Mouse (Mus musculus) monocyte, adult 5-6 weeks (primary cell): ENCODE data around the gene Cux2. TPM values are rescaled to one million over a fixed set of nuclear protein-coding genes. Genes with fewer than 3 reads are reported as not detected.

ENCODE experiments used
- ATAC-seq: fragments of 153-309, 156-312 bp; replicated peaks from 2 replicates; pipeline ENCODE4 v1.8.0; 2017; ENCODE audit warnings: mild to moderate bottlenecking; ENCODE audit not compliant: low TSS enrichment, insufficient number of reproducible peaks, severe bottlenecking, poor library complexity, low FRiP score
- total RNA-seq: library from RNA; stranded (forward); fragments of 200-1000, 200-491, 200-594 nt; gene quantifications from 3 replicates; pipeline ENCODE4 v1.2.3, GENCODE M21; 2017

The Cux2 gene
- total RNA-seq, 1 experiment from 2014 or later, result not detected

- ATAC-seq, result peak; percentile 36
Measured at GRCm38 (mm10) chr5:121835949-121836691, 213.8 kb downstream of the Cux2 start.

GRCm38 (mm10) chr5:121834991-121835747, 214.7 kb downstream of the Cux2 start:
- ATAC-seq, result no peak

- ATAC-seq, result no peak
Measured at GRCm38 (mm10) chr5:121834241-121834606, 215.7 kb downstream of the Cux2 start.

- no peak for ATAC-seq
Measured at GRCm38 (mm10) chr5:121833572-121834240, 216.2 kb downstream of the Cux2 start.

- ATAC-seq, result no peak
Measured at GRCm38 (mm10) chr5:121833159-121833558, 216.7 kb downstream of the Cux2 start.

- ATAC-seq, result no peak
Measured at GRCm38 (mm10) chr5:121832376-121833155, 217.3 kb downstream of the Cux2 start.

GRCm38 (mm10) chr5:121831002-121831601, 218.8 kb downstream of the Cux2 start:
- no peak for ATAC-seq

GRCm38 (mm10) chr5:121828491-121829432, 221.1 kb downstream of the Cux2 start:
- no peak for ATAC-seq

- ATAC-seq, result no peak
Measured at GRCm38 (mm10) chr5:121827876-121828275, 222.0 kb downstream of the Cux2 start.

GRCm38 (mm10) chr5:121825606-121826005, 224.3 kb downstream of the Cux2 start:
- no peak for ATAC-seq

- ATAC-seq, result peak; percentile 85
Measured at GRCm38 (mm10) chr5:121824121-121824520, 225.8 kb downstream of the Cux2 start.

- no peak for ATAC-seq
Measured at GRCm38 (mm10) chr5:121823668-121824067, 226.2 kb downstream of the Cux2 start.

GRCm38 (mm10) chr5:121822786-121823505, 227.0 kb downstream of the Cux2 start:
- ATAC-seq, result no peak

GRCm38 (mm10) chr5:121821552-121821951, 228.3 kb downstream of the Cux2 start:
- ATAC-seq, result no peak

- no peak for ATAC-seq
Measured at GRCm38 (mm10) chr5:121821116-121821515, 228.8 kb downstream of the Cux2 start.

GRCm38 (mm10) chr5:121820657-121821056, 229.2 kb downstream of the Cux2 start:
- ATAC-seq, result no peak

GRCm38 (mm10) chr5:121820161-121820560, 229.7 kb downstream of the Cux2 start:
- no peak for ATAC-seq
